Mouse (Mus musculus) brown adipose tissue, adult 24 weeks (tissue): ENCODE measurements around the gene H2-T23. TPM values are rescaled to one million over a fixed set of nuclear protein-coding genes. Genes with fewer than 3 reads are reported as not detected.
"Not testable (repeated sequence)": the region's sequence is repeated elsewhere in the genome, so short reads cannot be mapped to it uniquely, and the experiment has no call there.

Experiments
- H3K27ac ChIP-seq: fragments of 200-500 bp; replicated peaks from 2 replicates; pipeline ENCODE4 v1.5.1; 2012; ENCODE audit warnings: low read depth, mild to moderate bottlenecking, low read length
- H3K4me1 ChIP-seq: fragments of 200-500 bp; 2 replicates; pipeline ENCODE4 v1.6.1; 2012; ENCODE audit warnings: low read length, mixed read lengths; ENCODE audit not compliant: control insufficient read depth, insufficient read depth, insufficient read length
- H3K4me3 ChIP-seq: fragments of 200-500 bp; 2 replicates; pipeline ENCODE4 v1.5.1; 2012; ENCODE audit warnings: low read depth, mild to moderate bottlenecking, low read length, moderate library complexity; ENCODE audit not compliant: insufficient read depth
- polyA plus RNA-seq: library from polyadenylated mRNA; stranded (reverse); fragments of >200 nt; gene quantifications from 2 replicates; pipeline ENCODE4 v1.2.4, GENCODE M21; 2012; ENCODE audit not compliant: missing spikeins, insufficient read depth, insufficient read length

H2-T23 gene
- polyA plus RNA-seq, 1 experiment, result 16.3 TPM

DNA sequence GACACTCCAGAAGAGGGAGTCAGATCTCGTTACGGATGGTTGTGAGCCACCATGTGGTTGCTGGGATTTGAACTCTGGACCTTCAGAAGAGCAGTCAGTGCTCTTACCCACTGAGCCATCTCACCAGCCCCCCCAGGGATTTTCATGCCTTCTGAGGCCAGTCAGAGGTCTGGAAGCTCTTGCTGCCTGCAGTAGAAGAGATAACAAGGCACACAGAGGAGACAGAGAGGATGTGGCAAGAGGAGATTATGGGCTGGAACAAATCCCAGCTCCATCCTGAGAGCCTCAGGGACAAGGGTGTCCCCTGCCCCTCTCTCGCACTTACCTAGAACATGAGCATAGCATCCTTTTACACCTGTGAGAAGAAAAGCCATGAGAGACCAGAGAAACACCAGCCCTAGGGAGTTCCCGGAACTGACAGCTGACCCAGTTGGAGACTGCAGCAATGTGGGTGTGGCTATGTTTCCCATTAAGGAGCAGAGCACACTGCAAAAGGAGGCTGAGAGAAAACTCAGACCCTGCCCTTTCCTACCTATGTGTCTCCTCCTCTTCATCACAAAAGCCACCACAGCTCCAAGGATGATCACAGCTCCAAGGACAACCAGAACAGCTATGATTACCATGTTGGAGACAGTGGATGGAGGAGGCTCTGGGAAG lies 2.5 kb downstream of the H2-T23 start:
- H3K4me3 ChIP-seq, H3K27ac ChIP-seq, H3K4me1 ChIP-seq: not testable (repeated sequence)

GRCm38 (mm10) chr17:36028879-36029619 lies 3.6 kb downstream of the H2-T23 start:
- H3K27ac ChIP-seq, result no peak overlapping the region
- H3K4me3 ChIP-seq, result no peak overlapping the region
- peaks cover 4% of the 10 kb centered on the region for H3K4me1 ChIP-seq

DNA sequence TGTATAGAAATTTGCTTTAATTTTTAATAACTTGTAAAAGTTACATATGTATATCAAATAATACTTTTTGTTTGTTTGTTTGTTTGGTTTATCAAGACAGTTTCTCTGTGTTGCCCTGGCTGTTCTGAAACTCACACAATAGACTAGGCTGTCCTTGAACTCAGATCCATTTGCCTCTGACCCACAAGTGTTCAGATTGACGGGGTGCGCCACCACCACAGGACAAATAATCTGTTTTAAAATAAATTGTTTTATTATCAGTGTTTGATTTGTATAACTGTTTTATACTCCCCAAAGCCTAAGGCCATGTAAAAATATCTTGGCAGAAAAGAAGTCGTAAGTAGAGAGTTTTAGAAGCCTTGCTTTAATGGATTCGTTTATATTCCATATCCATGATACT lies 5.0 kb downstream of the H2-T23 start:
- no peak overlapping the region for H3K4me3 ChIP-seq
- H3K27ac ChIP-seq, result no peak overlapping the region
- H3K4me1 ChIP-seq, result peaks cover 11% of the 10 kb centered on the region

DNA sequence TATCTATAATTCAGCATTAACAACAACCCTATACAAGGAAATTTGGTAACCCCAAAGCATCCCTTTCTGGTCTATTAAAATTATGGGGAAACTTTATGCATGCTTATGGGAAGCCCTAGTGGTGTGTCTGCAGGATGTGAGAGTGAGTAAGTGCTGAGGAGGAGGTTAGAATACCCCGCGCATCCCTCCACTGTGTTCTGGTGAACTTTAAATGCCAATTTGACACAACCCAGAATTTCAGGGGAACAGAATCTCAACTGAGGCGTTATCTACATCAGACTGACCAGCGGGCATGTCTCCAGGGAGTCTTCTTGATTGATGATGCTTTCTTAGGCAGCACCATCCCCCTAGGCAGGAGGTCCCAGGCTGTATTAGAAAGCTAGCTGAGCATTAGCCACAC lies 6.8 kb downstream of the H2-T23 start:
- Histone ChIP-seq H3K4me1 (peaks cover 14% of the 10 kb centered on the region), H3K27ac (no peak overlapping the region), H3K4me3 (no peak overlapping the region)

GRCm38 (mm10) chr17:36025197-36025596 lies 7.5 kb downstream of the H2-T23 start:
- no peak overlapping the region for H3K27ac ChIP-seq

DNA sequence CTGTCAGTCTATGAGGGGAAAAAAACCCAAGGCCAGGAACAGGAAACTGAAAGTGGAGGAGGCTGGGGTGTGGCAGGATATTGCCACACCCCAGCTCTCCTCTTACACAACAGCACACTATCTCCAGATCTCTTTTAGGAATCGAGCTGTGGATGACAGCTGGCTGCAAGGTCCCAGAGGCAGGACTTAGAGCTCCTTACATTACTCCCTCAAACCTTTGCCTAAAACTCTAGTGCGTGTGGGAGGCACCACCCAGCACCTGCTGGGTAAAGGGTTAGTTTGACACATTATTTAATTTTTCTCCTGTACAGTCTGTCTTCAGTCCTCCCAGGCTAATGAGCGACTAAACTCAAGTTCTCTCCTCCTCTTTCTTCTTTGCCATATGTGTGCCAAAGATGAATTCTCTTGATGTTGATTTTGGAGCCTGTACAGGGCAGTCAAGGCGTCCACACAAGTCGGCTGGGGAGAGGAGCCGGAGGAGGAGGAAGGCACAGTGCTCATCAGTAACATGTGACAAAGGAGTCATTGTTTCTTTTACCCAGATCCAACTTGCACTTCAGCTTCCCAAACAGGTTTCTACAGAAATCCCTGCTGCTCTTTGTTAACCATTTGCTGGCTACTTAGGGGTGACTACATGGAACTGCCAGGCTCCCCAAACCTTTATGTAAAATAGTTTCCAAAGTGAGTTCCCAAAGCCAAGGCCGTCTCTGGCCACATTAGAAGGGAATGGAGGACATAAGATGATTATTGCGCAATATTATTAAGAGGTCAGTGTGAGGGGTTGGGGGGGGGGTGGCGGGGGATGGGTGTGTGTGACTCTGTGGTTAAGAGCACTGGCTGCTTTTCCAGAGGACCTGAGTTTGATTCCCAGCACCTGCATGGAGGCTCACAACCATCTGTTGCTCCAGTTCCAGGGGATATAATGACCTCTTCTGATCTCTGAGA lies 8.7 kb downstream of the H2-T23 start:
- Histone ChIP-seq H3K4me1 (peaks cover 12% of the 10 kb centered on the region), H3K4me3 (peak overlapping the region; percentile 9; the same call in 1 of the 2 replicates), H3K27ac (peak overlapping the region; percentile 84)

More at GRCm38 (mm10) chr17:36025197-36025596, 7.5 kb downstream of the H2-T23 start:
- Histone ChIP-seq H3K4me1 (peaks cover 13% of the 10 kb centered on the region), H3K4me3 (no peak overlapping the region)

DNA sequence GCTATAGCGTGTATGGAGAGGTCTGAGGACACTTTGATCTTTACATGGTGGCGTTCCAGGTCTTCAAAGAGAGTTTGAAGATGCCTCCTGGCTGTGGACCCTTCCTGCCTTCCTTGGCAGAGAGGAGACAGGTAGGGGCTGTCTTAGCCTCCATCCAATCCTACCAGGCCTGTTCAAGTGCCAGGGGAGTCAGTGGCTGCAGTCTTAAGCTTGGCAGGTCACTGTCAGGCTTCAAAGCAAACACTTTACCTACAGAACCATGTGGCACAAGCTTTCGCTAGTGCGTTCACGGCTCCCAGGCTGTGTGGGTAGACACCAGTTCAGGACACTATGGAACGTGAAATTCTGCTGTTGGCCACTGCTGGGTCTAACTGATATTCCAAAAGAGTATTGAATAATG lies 9.7 kb downstream of the H2-T23 start:
- Histone ChIP-seq H3K4me1 (peaks cover 12% of the 10 kb centered on the region), H3K27ac (peak overlapping the region; percentile 84; the same call in 1 of the 2 replicates), H3K4me3 (no peak overlapping the region)

- Histone ChIP-seq H3K4me1 (peaks cover 12% of the 10 kb centered on the region), H3K27ac (no peak overlapping the region), H3K4me3 (no peak overlapping the region)
These were observed 10.6 kb downstream of the H2-T23 start for GRCm38 (mm10) chr17:36022098-36022497.

- Histone ChIP-seq H3K4me3 (no peak overlapping the region), H3K27ac (peak overlapping the region; percentile 93), H3K4me1 (peaks cover 12% of the 10 kb centered on the region)
These were observed 11.3 kb downstream of the H2-T23 start for GRCm38 (mm10) chr17:36021309-36021708.

- Histone ChIP-seq H3K4me1 (peaks cover 12% of the 10 kb centered on the region), H3K27ac (peak within 1 kb of the TSS; percentile 95), H3K4me3 (peak within 1 kb of the TSS; percentile 63)
These were observed 12.2 kb downstream of the H2-T23 start, which contains the start of gene H2-T24 for GRCm38 (mm10) chr17:36020191-36021073. H2-T24 (minus strand) TSS chr17:36020560.

DNA sequence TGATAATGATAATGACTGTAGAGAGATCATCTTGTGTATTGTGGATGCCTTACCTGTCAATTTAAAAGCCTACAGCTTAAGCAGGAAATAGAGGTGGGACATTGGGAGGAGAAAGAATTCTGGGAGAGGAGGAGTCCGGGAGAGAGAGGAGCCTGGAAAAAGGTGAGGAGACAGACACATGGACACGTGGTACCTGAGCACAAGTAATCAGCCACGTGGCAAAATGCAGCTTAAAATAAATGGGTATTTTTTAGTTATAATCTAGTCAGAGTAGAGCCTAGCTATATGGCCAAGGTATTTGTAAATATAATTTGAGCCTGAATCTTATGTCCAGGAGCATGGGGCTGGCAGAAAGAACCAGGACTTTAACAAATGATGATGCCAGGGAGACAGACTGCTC lies 13.1 kb downstream of the H2-T23 start:
- H3K4me3 ChIP-seq, result peak overlapping the region; percentile 63
- peak overlapping the region; percentile 95 for H3K27ac ChIP-seq
- peaks cover 12% of the 10 kb centered on the region for H3K4me1 ChIP-seq

DNA sequence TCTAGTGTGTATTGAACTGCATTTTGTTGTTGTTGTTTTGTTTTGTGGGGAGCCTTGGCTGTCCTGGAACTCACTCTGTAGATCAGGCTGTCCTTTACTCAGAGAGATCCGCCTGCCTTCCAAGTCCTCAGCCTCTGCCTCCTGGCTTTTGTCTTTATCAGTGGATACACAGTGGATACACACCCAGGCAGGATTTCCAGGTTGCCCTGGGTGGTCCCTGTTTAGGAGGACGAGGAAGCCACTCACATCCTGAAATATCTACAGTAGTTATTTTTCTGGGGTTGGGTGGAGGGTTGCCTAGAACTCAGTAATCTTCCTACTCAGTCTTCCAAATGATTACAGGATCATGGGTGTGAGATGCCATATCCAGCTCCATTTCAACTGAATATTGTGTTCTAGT lies 13.7 kb downstream of the H2-T23 start:
- no peak overlapping the region; the same call in 1 of the 2 replicates for H3K27ac ChIP-seq
- H3K4me3 ChIP-seq, result peak overlapping the region; percentile 23; the same call in 1 of the 2 replicates
- H3K4me1 ChIP-seq, result peaks cover 9% of the 10 kb centered on the region

DNA sequence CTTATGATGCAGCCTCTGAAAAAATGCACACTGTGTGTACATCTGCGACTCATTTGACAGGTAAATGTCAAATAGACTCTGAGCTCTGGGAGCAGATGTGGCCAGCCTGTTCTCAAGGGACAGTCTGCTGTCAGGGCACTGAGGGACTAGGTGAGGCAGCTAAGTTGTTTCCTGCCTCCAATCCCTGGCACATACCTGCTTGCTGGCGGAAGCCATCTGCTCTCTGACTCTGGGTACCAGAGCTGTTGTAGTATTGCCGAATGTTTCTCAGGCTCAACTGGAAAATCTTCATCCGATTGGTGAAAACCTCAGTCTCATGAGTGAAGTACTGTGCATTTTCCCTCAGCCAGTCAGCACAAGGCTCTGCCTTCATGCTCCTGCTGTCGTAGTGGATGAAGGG lies 15.6 kb downstream of the H2-T23 start:
- H3K4me1 ChIP-seq, result peaks cover 3% of the 10 kb centered on the region
- H3K4me3 ChIP-seq, result no peak overlapping the region
- H3K27ac ChIP-seq, result no peak overlapping the region

- Histone ChIP-seq H3K27ac (no peak overlapping the region), H3K4me3 (no peak overlapping the region), H3K4me1 (no peaks in the 10 kb centered on the region)
These were observed 17.7 kb downstream of the H2-T23 start for GRCm38 (mm10) chr17:36014977-36015376.
